In genomic region chr2:44013388-44013787, GRCm38 (mm10) we compare ENCODE assay signal across 21 mouse cellular contexts.
A peak's percentile ranks its signal among the peaks of the same experiment; 100 is the strongest.
DNase-seq lines count a peak whose midpoint lies in the region; ATAC-seq and TF ChIP-seq lines count a peak whose summit lies in the region.
"Had no signal": no experiment of that assay in that cellular context is flagged by ENCODE, and none has a peak within 500 bp of the region (broad histone marks: within the 10 kb centered on the region; RNA-seq: fewer than 3 reads in every experiment).

No protein-coding gene starts in this region.

- no peaks in the 10 kb centered on the region for H3K36me3 ChIP-seq in midbrain, embryonic 11.5 days (ENCODE audit: control insufficient read depth, insufficient read depth, low read length)
- H3K36me3 ChIP-seq in midbrain, embryonic 10.5 days = no peaks in the 10 kb centered on the region
- H3K36me3 ChIP-seq: embryonic facial prominence, embryonic 12.5 days; embryonic facial prominence, embryonic 15.5 days; hindbrain, embryonic 12.5 days; hindbrain, embryonic 15.5 days had no signal

- no peak overlapping the region for H3K4me2 ChIP-seq in midbrain, embryonic 11.5 days
- H3K4me2 ChIP-seq: embryonic facial prominence, embryonic 12.5 days; embryonic facial prominence, embryonic 15.5 days; heart, embryonic 11.5 days; hindbrain, embryonic 12.5 days; hindbrain, embryonic 15.5 days had no signal

- H3K9me3 ChIP-seq in midbrain, embryonic 11.5 days (ENCODE audit: control insufficient read depth, low read length) = no peaks in the 10 kb centered on the region
- H3K9me3 ChIP-seq in midbrain, embryonic 10.5 days (replicated peaks) = no peaks in the 10 kb centered on the region
- H3K9me3 ChIP-seq: embryonic facial prominence, embryonic 12.5 days; embryonic facial prominence, embryonic 15.5 days; hindbrain, embryonic 12.5 days; hindbrain, embryonic 15.5 days had no signal

- no peaks in the 10 kb centered on the region for H3K27me3 ChIP-seq in midbrain, embryonic 11.5 days (ENCODE audit: control insufficient read depth, insufficient read depth, low read length)
- H3K27me3 ChIP-seq in midbrain, embryonic 10.5 days (ENCODE audit: low read depth, poor library complexity, severe bottlenecking) = no peaks in the 10 kb centered on the region
- H3K27me3 ChIP-seq: embryonic facial prominence, embryonic 12.5 days; embryonic facial prominence, embryonic 15.5 days; hindbrain, embryonic 12.5 days; hindbrain, embryonic 15.5 days had no signal

- no peaks in the 10 kb centered on the region for H3K4me1 ChIP-seq in midbrain, embryonic 11.5 days (ENCODE audit: control insufficient read depth, insufficient read depth, low read length)
- H3K4me1 ChIP-seq in midbrain, embryonic 10.5 days = no peaks in the 10 kb centered on the region
- no peaks in the 10 kb centered on the region; the same call in 1 of the 2 replicates for H3K4me1 ChIP-seq in cortical plate, adult 2 months (ENCODE audit: control insufficient read depth, insufficient read depth, low read length)
- H3K4me1 ChIP-seq: embryonic facial prominence, embryonic 12.5 days; embryonic facial prominence, embryonic 15.5 days had no signal

- H3K9ac ChIP-seq in midbrain, embryonic 11.5 days (ENCODE audit: low read length) = no peak overlapping the region
- H3K9ac ChIP-seq: embryonic facial prominence, embryonic 12.5 days; embryonic facial prominence, embryonic 15.5 days; hindbrain, embryonic 12.5 days; hindbrain, embryonic 15.5 days had no signal

- no peak overlapping the region for H3K4me3 ChIP-seq in midbrain, embryonic 11.5 days (ENCODE audit: low read depth, low read length)
- no peak overlapping the region for H3K4me3 ChIP-seq in midbrain, embryonic 10.5 days
- H3K4me3 ChIP-seq in cortical plate, adult 2 months (ENCODE audit: insufficient read depth, low read length) = no peak overlapping the region
- H3K4me3 ChIP-seq: embryonic facial prominence, embryonic 12.5 days; embryonic facial prominence, embryonic 15.5 days; gastrocnemius, adult 2 months; hindbrain, embryonic 12.5 days; hindbrain, embryonic 15.5 days had no signal

- TF ChIP-seq POLR2A in cortical plate, adult 2 months (IDR thresholded peaks at IDR 0.05; ENCODE audit: extremely low read depth, insufficient read depth, low read length) = no peak

- DNase-seq in frontal cortex, adult 2 months (ENCODE audit: extremely low spot score in 1 of 2, low spot score in 1 of 2) = peak; percentile 35 to 47
- DNase-seq in frontal cortex, postnatal 14 days (ENCODE audit: low spot score in 2 of 2) = no peak
- peak; percentile 1 for DNase-seq in midbrain, embryonic 11.5 days (ENCODE audit: low spot score, missing footprints)
- no peak for DNase-seq in midbrain, embryonic 10.5 days (ENCODE audit: low spot score)
- DNase-seq in layer of hippocampus, postnatal 36 days = no peak
- DNase-seq: adrenal gland, adult 2 months; adrenal gland, postnatal 14 days; cerebellum, adult 18-20 months; cerebellum, adult 9-10 months; cerebellum, postnatal 14 days; gastrocnemius, adult 2 months; gastrocnemius, postnatal 14 days; heart, adult 11 months had no signal

- TF ChIP-seq CTCF in cortical plate, adult 2 months (IDR thresholded peaks at IDR 0.05; ENCODE audit: extremely low read depth, insufficient read depth, low read length) = no peak

- ATAC-seq in midbrain, embryonic 11.5 days (ENCODE audit: low FRiP score) = no peak
- ATAC-seq: CD4-positive, CD25-positive, alpha-beta regulatory T cell, adult 4 months; forebrain, embryonic 16.5 days had no signal

- no peak overlapping the region for H3K27ac ChIP-seq in midbrain, embryonic 11.5 days (ENCODE audit: low read depth, low read length)
- no peak overlapping the region for H3K27ac ChIP-seq in midbrain, embryonic 10.5 days (replicated peaks)
- peak overlapping the region; percentile 17; the same call in 1 of the 2 replicates for H3K27ac ChIP-seq in cortical plate, adult 2 months (ENCODE audit: insufficient read depth, low read length)
- H3K27ac ChIP-seq: embryonic facial prominence, embryonic 12.5 days; embryonic facial prominence, embryonic 15.5 days; gastrocnemius, adult 2 months; hindbrain, embryonic 12.5 days; hindbrain, embryonic 15.5 days had no signal

- WGBS in midbrain, embryonic 11.5 days = 88% methylated on average over 5 of the region's 5 CpGs
- WGBS in midbrain, embryonic 10.5 days = 90% methylated on average over 5 of the region's 5 CpGs

Comparison
In these comparisons a context has a peak if more than half of its experiments do, and no peak if none do; other contexts are left out.
1. DNase-seq: peak in frontal cortex, adult 2 months (2 of 2) and midbrain, embryonic 11.5 days (single experiment); none in frontal cortex, postnatal 14 days (0 of 2), midbrain, embryonic 10.5 days (single experiment) and layer of hippocampus, postnatal 36 days (0 of 2).